In genomic region chr13:24909112-24909511, GRCm38 (mm10) we compare ENCODE assay signal across 18 mouse cellular contexts. TPM values are rescaled to one million over a fixed set of nuclear protein-coding genes. Genes with fewer than 3 reads are reported as not detected.
DNase-seq lines count a peak whose midpoint lies in the region; ATAC-seq and TF ChIP-seq lines count a peak whose summit lies in the region.
"Had no signal": no experiment of that assay in that cellular context is flagged by ENCODE, and none has a peak within 500 bp of the region (broad histone marks: within the 10 kb centered on the region; RNA-seq: fewer than 3 reads in every experiment).

No protein-coding gene starts in this region.

- H3K27me3 ChIP-seq in hindbrain, postnatal 0 days (ENCODE audit: insufficient read depth, low read length), result no peaks in the 10 kb centered on the region
- no peaks in the 10 kb centered on the region for H3K27me3 ChIP-seq in hindbrain, embryonic 16.5 days (replicated peaks; ENCODE audit: control insufficient read depth, insufficient read depth, low read length)
- H3K27me3 ChIP-seq in lung, postnatal 0 days (replicated peaks; ENCODE audit: insufficient read depth, low read length), result no peaks in the 10 kb centered on the region
- H3K27me3 ChIP-seq: embryonic facial prominence, embryonic 15.5 days; hindbrain, embryonic 15.5 days; limb, embryonic 13.5 days; stomach, embryonic 15.5 days had no signal

- no peak for ATAC-seq in hindbrain, postnatal 0 days
- ATAC-seq in hindbrain, embryonic 16.5 days, result no peak
- ATAC-seq in lung, postnatal 0 days, result no peak
- ATAC-seq in granulocyte monocyte progenitor cell, adult 5-6 weeks (replicated peaks; ENCODE audit: poor library complexity, severe bottlenecking), result no peak

- H3K4me3 ChIP-seq in hindbrain, postnatal 0 days (ENCODE audit: low read length), result no peak overlapping the region
- no peak overlapping the region for H3K4me3 ChIP-seq in hindbrain, embryonic 16.5 days (ENCODE audit: low read length)
- H3K4me3 ChIP-seq in lung, postnatal 0 days (ENCODE audit: low read depth, low read length), result no peak overlapping the region
- H3K4me3 ChIP-seq: embryonic facial prominence, embryonic 15.5 days; hindbrain, embryonic 15.5 days; limb, embryonic 13.5 days; stomach, embryonic 15.5 days had no signal

- H3K36me3 ChIP-seq in hindbrain, postnatal 0 days (ENCODE audit: insufficient read depth, low read length), result peaks cover 22% of the 10 kb centered on the region; the same call in 1 of the 2 replicates
- peaks cover 2% of the 10 kb centered on the region for H3K36me3 ChIP-seq in hindbrain, embryonic 16.5 days (ENCODE audit: control insufficient read depth, insufficient read depth, low read length)
- H3K36me3 ChIP-seq in lung, postnatal 0 days (ENCODE audit: insufficient read depth, low read length), result peaks cover 11% of the 10 kb centered on the region; the same call in 1 of the 2 replicates
- H3K36me3 ChIP-seq: stomach, embryonic 15.5 days had no signal

- peak; percentile 19; the same call in 1 of the 2 replicates for TF ChIP-seq CTCF in hindbrain, postnatal 0 days (IDR thresholded peaks at IDR 0.05; ENCODE audit: low read depth)
- peak; percentile 43 for TF ChIP-seq CTCF in lung, postnatal 0 days (IDR thresholded peaks at IDR 0.05)
- TF ChIP-seq CTCF in brain, embryonic 14.5 days (IDR thresholded peaks at IDR 0.05; ENCODE audit: borderline replicate concordance, extremely low read depth, insufficient read depth, insufficient read length), result peak; percentile 14; the same call in 1 of the 2 replicates

- H3K27ac ChIP-seq in hindbrain, postnatal 0 days, result no peak overlapping the region
- H3K27ac ChIP-seq in hindbrain, embryonic 16.5 days (ENCODE audit: low read depth, low read length), result no peak overlapping the region
- H3K27ac ChIP-seq in lung, postnatal 0 days (ENCODE audit: low read length), result no peak overlapping the region
- H3K27ac ChIP-seq: embryonic facial prominence, embryonic 15.5 days; hindbrain, embryonic 15.5 days; limb, embryonic 13.5 days; liver, embryonic 14.5 days; stomach, embryonic 15.5 days had no signal

- 86% methylated on average over 1 of the region's 1 CpGs for WGBS in hindbrain, postnatal 0 days
- WGBS in hindbrain, embryonic 16.5 days, result 97% methylated on average over 1 of the region's 1 CpGs
- 93% methylated on average over 1 of the region's 1 CpGs for WGBS in lung, postnatal 0 days

- H3K9me3 ChIP-seq in hindbrain, postnatal 0 days (ENCODE audit: low read length), result no peaks in the 10 kb centered on the region
- no peaks in the 10 kb centered on the region for H3K9me3 ChIP-seq in hindbrain, embryonic 16.5 days (ENCODE audit: control insufficient read depth, low read length)
- no peaks in the 10 kb centered on the region for H3K9me3 ChIP-seq in lung, postnatal 0 days (ENCODE audit: low read length)
- H3K9me3 ChIP-seq: embryonic facial prominence, embryonic 15.5 days; hindbrain, embryonic 15.5 days; limb, embryonic 13.5 days; stomach, embryonic 15.5 days had no signal

- H3K4me1 ChIP-seq in hindbrain, postnatal 0 days (ENCODE audit: insufficient read depth, low read length), result no peaks in the 10 kb centered on the region
- no peaks in the 10 kb centered on the region for H3K4me1 ChIP-seq in hindbrain, embryonic 16.5 days (ENCODE audit: control insufficient read depth, insufficient read depth, low read depth, low read length)
- no peaks in the 10 kb centered on the region for H3K4me1 ChIP-seq in lung, postnatal 0 days (ENCODE audit: insufficient read depth, low read depth, low read length)
- H3K4me1 ChIP-seq: embryonic facial prominence, embryonic 15.5 days; hindbrain, embryonic 15.5 days; limb, embryonic 13.5 days; stomach, embryonic 15.5 days had no signal

- H3K9ac ChIP-seq in hindbrain, postnatal 0 days (replicated peaks; ENCODE audit: low read length), result no peak overlapping the region
- no peak overlapping the region for H3K9ac ChIP-seq in hindbrain, embryonic 16.5 days (ENCODE audit: low read depth, low read length)
- no peak overlapping the region for H3K9ac ChIP-seq in lung, postnatal 0 days (replicated peaks; ENCODE audit: low read depth)
- H3K9ac ChIP-seq: embryonic facial prominence, embryonic 15.5 days; hindbrain, embryonic 15.5 days; limb, embryonic 13.5 days; liver, embryonic 14.5 days; stomach, embryonic 15.5 days had no signal

- DNase-seq in hindbrain, postnatal 0 days (ENCODE audit: low spot score), result no peak
- no peak for DNase-seq in lung, postnatal 0 days (ENCODE audit: low spot score)
- no peak for DNase-seq in lung, postnatal 4 days
- DNase-seq in brain, embryonic 14.5 days (ENCODE audit: low read depth), result no peak
- DNase-seq in adrenal gland, postnatal 4 days (ENCODE audit: low spot score in 2 of 2), result no peak
- DNase-seq: cerebellum, adult 9-10 months; heart, postnatal 4 days; kidney, adult 2 months; kidney, postnatal 25 days; lung, postnatal 10 days; retina, postnatal 1 day had no signal

- no peak for TF ChIP-seq EP300 in lung, postnatal 0 days (IDR thresholded peaks at IDR 0.05)

- no peak overlapping the region for H3K4me2 ChIP-seq in hindbrain, postnatal 0 days (ENCODE audit: low read depth, low read length)
- H3K4me2 ChIP-seq in hindbrain, embryonic 16.5 days (ENCODE audit: low read length), result no peak overlapping the region
- no peak overlapping the region for H3K4me2 ChIP-seq in lung, postnatal 0 days (replicated peaks; ENCODE audit: low read depth, low read length)
- H3K4me2 ChIP-seq: embryonic facial prominence, embryonic 15.5 days; hindbrain, embryonic 15.5 days; limb, embryonic 13.5 days; stomach, embryonic 15.5 days had no signal

- no peak for TF ChIP-seq POLR2A in brain, embryonic 14.5 days (IDR thresholded peaks at IDR 0.05; ENCODE audit: borderline replicate concordance, extremely low read depth, insufficient read depth, insufficient read length, poor library complexity, severe bottlenecking)

RNA-seq across cellular contexts. Expression of gene Aldh5a1, which starts 28.3 kb away (rescaled TPM):
- 46.3 and 53.9 TPM in 2 replicates for total RNA-seq in hindbrain, postnatal 0 days (2014; rRNA removed)
- polyA plus RNA-seq in hindbrain, postnatal 0 days (2015; fragmentation: Nextera tagmentation; extraction: Ambion mirVana), result 16.2 and 16.9 TPM in 2 replicates
- polyA plus RNA-seq in hindbrain, embryonic 16.5 days (2015; fragmentation: Nextera tagmentation; extraction: Ambion mirVana), result 15.4 and 15.8 TPM in 2 replicates
- polyA plus RNA-seq in lung, postnatal 0 days (2015; fragmentation: Nextera tagmentation; extraction: Ambion mirVana), result 2.0 and 2.3 TPM in 2 replicates
- polyA plus RNA-seq in brain, embryonic 14.5 days (2012; rRNA removed), result 12.2 and 17.9 TPM in 2 replicates
- total RNA-seq in granulocyte monocyte progenitor cell, adult 5-6 weeks (2014; fragmentation: Nextera tagmentation), result 1.5 TPM in 2 replicates
- total RNA-seq in granulocyte monocyte progenitor cell, adult 5-6 weeks (2017), result 2.6 and 3.1 TPM in 2 replicates
- 10 to 100 TPM; 20.3 to 22.0 TPM for total RNA-seq in adrenal gland, postnatal 4 days (2021)

RNA-seq across cellular contexts. Expression of gene Gpld1, which starts 33.8 kb away (rescaled TPM):
- 5.4 and 8.4 TPM in 2 replicates for total RNA-seq in hindbrain, postnatal 0 days (2014; rRNA removed)
- 3.0 and 3.3 TPM in 2 replicates for polyA plus RNA-seq in hindbrain, postnatal 0 days (2015; fragmentation: Nextera tagmentation; extraction: Ambion mirVana)
- 2.6 and 3.0 TPM in 2 replicates for polyA plus RNA-seq in hindbrain, embryonic 16.5 days (2015; fragmentation: Nextera tagmentation; extraction: Ambion mirVana)
- polyA plus RNA-seq in lung, postnatal 0 days (2015; fragmentation: Nextera tagmentation; extraction: Ambion mirVana), result 0.56 and 0.99 TPM in 2 replicates
- polyA plus RNA-seq in brain, embryonic 14.5 days (2012; rRNA removed), result 1.8 and 2.6 TPM in 2 replicates
- total RNA-seq in granulocyte monocyte progenitor cell, adult 5-6 weeks (2014; fragmentation: Nextera tagmentation), result 0.43 TPM in 1 of 2 replicates, not detected in the other
- 0.17 and 0.52 TPM in 2 replicates for total RNA-seq in granulocyte monocyte progenitor cell, adult 5-6 weeks (2017)
- total RNA-seq in adrenal gland, postnatal 4 days (2021), result 10 to 100 TPM in 1 of 2 experiments, 1 to 10 TPM in 1; 2.9 to 13.4 TPM
